Mouse (Mus musculus): ENCODE results near the gene Hist1h4d.
"Not testable (repeated sequence)": the region's sequence is repeated elsewhere in the genome, so short reads cannot be mapped to it uniquely, and the experiment has no call there.

GRCm38 (mm10) chr13:23574546-23575170 lies 6.7 kb upstream of the Hist1h4d start:
- not testable (repeated sequence) for TF ChIP-seq POLR2A (IDR thresholded peaks at IDR 0.05; ENCODE audit: insufficient read depth, low read depth, low read length); CTCF (IDR thresholded peaks at IDR 0.05); EP300 (IDR thresholded peaks at IDR 0.05; ENCODE audit: insufficient read depth, low read depth, low read length)

Data from heart, adult 2 months (tissue).